Mouse (Mus musculus): ENCODE results near the gene Gpr21.

DNA sequence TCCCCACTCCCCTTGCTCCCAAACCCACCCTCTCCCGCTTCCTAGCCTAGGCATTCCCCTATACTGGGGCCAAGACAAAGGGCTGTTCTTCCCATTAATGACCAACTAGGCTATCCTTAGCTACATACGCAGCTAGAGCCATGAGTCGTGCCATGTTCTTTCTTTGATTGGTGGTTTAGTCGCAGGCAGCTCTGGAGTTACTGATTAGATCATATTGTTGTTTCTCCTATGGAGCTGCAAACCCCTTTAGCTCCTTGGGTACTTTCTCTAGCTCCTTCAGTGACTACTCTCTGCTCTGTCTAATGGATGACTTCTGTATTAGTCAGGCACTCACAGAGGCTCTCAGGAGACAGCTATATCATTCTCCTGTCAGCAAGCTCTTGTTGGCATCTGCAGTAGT, 18.8 kb upstream of the Gpr21 start:
- TF ChIP-seq CTCF (IDR thresholded peaks at IDR 0.05): no peak
- TF ChIP-seq EP300 (IDR thresholded peaks at IDR 0.05): no peak
